Mouse (Mus musculus): ENCODE measurements around the gene Wscd2. TPM values are rescaled to one million over a fixed set of nuclear protein-coding genes. Genes with fewer than 3 reads are reported as not detected.

Gene Wscd2
- polyA plus RNA-seq, 1 experiment from 2014 or later, result 0.06 TPM

GRCm38 (mm10) chr5:113469826-113470225 is 20.3 kb upstream of the Wscd2 start:
- 57% methylated on average over 5 of the region's 5 CpGs for WGBS (ENCODE audit: insufficient replicate concordance)

GRCm38 (mm10) chr5:113471417-113471816 is 18.7 kb upstream of the Wscd2 start:
- no peak overlapping the region for H3K27ac ChIP-seq (ENCODE audit: low read length)
- H3K9ac ChIP-seq (ENCODE audit: low read depth, low read length), result no peak overlapping the region
- H3K9me3 ChIP-seq (replicated peaks; ENCODE audit: control insufficient read depth, low read length), result no peaks in the 10 kb centered on the region
- H3K4me2 ChIP-seq (ENCODE audit: low read depth, low read length), result no peak overlapping the region
- 46% methylated on average over 4 of the region's 4 CpGs for WGBS (ENCODE audit: insufficient replicate concordance)
- H3K36me3 ChIP-seq (ENCODE audit: control insufficient read depth, insufficient read depth), result no peaks in the 10 kb centered on the region
- no peak for ATAC-seq (ENCODE audit: low read depth)
- no peak overlapping the region for H3K4me3 ChIP-seq (ENCODE audit: low read depth, low read length)
- H3K4me1 ChIP-seq (ENCODE audit: control insufficient read depth, low read depth, low read length), result no peaks in the 10 kb centered on the region
- no peaks in the 10 kb centered on the region for H3K27me3 ChIP-seq (ENCODE audit: control insufficient read depth, insufficient read depth, low read depth, low read length)

More at GRCm38 (mm10) chr5:113469826-113470225, 20.3 kb upstream of the Wscd2 start:
- Histone ChIP-seq H3K9ac (ENCODE audit: low read depth, low read length) (no peak overlapping the region), H3K4me3 (ENCODE audit: low read depth, low read length) (no peak overlapping the region), H3K4me1 (ENCODE audit: control insufficient read depth, low read depth, low read length) (no peaks in the 10 kb centered on the region), H3K27ac (ENCODE audit: low read length) (no peak overlapping the region), H3K27me3 (ENCODE audit: control insufficient read depth, insufficient read depth, low read depth, low read length) (no peaks in the 10 kb centered on the region), H3K4me2 (ENCODE audit: low read depth, low read length) (no peak overlapping the region), H3K9me3 (replicated peaks; ENCODE audit: control insufficient read depth, low read length) (no peaks in the 10 kb centered on the region), H3K36me3 (ENCODE audit: control insufficient read depth, insufficient read depth) (no peaks in the 10 kb centered on the region)
- no peak for ATAC-seq (ENCODE audit: low read depth)

GRCm38 (mm10) chr5:113472339-113472738 is 17.8 kb upstream of the Wscd2 start:
- Histone ChIP-seq H3K9ac (ENCODE audit: low read depth, low read length) (no peak overlapping the region), H3K27ac (ENCODE audit: low read length) (no peak overlapping the region), H3K4me3 (ENCODE audit: low read depth, low read length) (no peak overlapping the region), H3K4me1 (ENCODE audit: control insufficient read depth, low read depth, low read length) (no peaks in the 10 kb centered on the region), H3K27me3 (ENCODE audit: control insufficient read depth, insufficient read depth, low read depth, low read length) (no peaks in the 10 kb centered on the region), H3K9me3 (replicated peaks; ENCODE audit: control insufficient read depth, low read length) (no peaks in the 10 kb centered on the region), H3K4me2 (ENCODE audit: low read depth, low read length) (no peak overlapping the region), H3K36me3 (ENCODE audit: control insufficient read depth, insufficient read depth) (no peaks in the 10 kb centered on the region)
- 50% methylated on average over 7 of the region's 7 CpGs for WGBS (ENCODE audit: insufficient replicate concordance)
- ATAC-seq (ENCODE audit: low read depth), result no peak

GRCm38 (mm10) chr5:113476816-113477215 is 13.3 kb upstream of the Wscd2 start:
- no peak overlapping the region for H3K9ac ChIP-seq (ENCODE audit: low read depth, low read length)
- H3K27me3 ChIP-seq (ENCODE audit: control insufficient read depth, insufficient read depth, low read depth, low read length), result no peaks in the 10 kb centered on the region
- 22% methylated on average over 6 of the region's 6 CpGs for WGBS (ENCODE audit: insufficient replicate concordance)
- ATAC-seq (ENCODE audit: low read depth), result no peak
- H3K27ac ChIP-seq (ENCODE audit: low read length), result no peak overlapping the region
- H3K4me1 ChIP-seq (ENCODE audit: control insufficient read depth, low read depth, low read length), result no peaks in the 10 kb centered on the region
- no peaks in the 10 kb centered on the region for H3K9me3 ChIP-seq (replicated peaks; ENCODE audit: control insufficient read depth, low read length)
- H3K4me3 ChIP-seq (ENCODE audit: low read depth, low read length), result no peak overlapping the region
- no peaks in the 10 kb centered on the region for H3K36me3 ChIP-seq (ENCODE audit: control insufficient read depth, insufficient read depth)
- H3K4me2 ChIP-seq (ENCODE audit: low read depth, low read length), result no peak overlapping the region

- H3K27ac ChIP-seq (ENCODE audit: low read length), result no peak overlapping the region
- WGBS (ENCODE audit: insufficient replicate concordance), result 66% methylated on average over 5 of the region's 5 CpGs
- H3K4me3 ChIP-seq (ENCODE audit: low read depth, low read length), result no peak overlapping the region
- H3K9ac ChIP-seq (ENCODE audit: low read depth, low read length), result no peak overlapping the region
- H3K4me2 ChIP-seq (ENCODE audit: low read depth, low read length), result no peak overlapping the region
- H3K4me1 ChIP-seq (ENCODE audit: control insufficient read depth, low read depth, low read length), result no peaks in the 10 kb centered on the region
- H3K36me3 ChIP-seq (ENCODE audit: control insufficient read depth, insufficient read depth), result no peaks in the 10 kb centered on the region
- no peaks in the 10 kb centered on the region for H3K9me3 ChIP-seq (replicated peaks; ENCODE audit: control insufficient read depth, low read length)
- no peaks in the 10 kb centered on the region for H3K27me3 ChIP-seq (ENCODE audit: control insufficient read depth, insufficient read depth, low read depth, low read length)
- no peak for ATAC-seq (ENCODE audit: low read depth)
Measured at GRCm38 (mm10) chr5:113479075-113479474, 11.1 kb upstream of the Wscd2 start.

GRCm38 (mm10) chr5:113480451-113480850 is 9.7 kb upstream of the Wscd2 start:
- Histone ChIP-seq H3K4me3 (ENCODE audit: low read depth, low read length) (no peak overlapping the region), H3K4me2 (ENCODE audit: low read depth, low read length) (no peak overlapping the region), H3K27me3 (ENCODE audit: control insufficient read depth, insufficient read depth, low read depth, low read length) (no peaks in the 10 kb centered on the region), H3K4me1 (ENCODE audit: control insufficient read depth, low read depth, low read length) (no peaks in the 10 kb centered on the region), H3K27ac (ENCODE audit: low read length) (no peak overlapping the region), H3K9me3 (replicated peaks; ENCODE audit: control insufficient read depth, low read length) (no peaks in the 10 kb centered on the region), H3K36me3 (ENCODE audit: control insufficient read depth, insufficient read depth) (no peaks in the 10 kb centered on the region), H3K9ac (ENCODE audit: low read depth, low read length) (no peak overlapping the region)
- 65% methylated on average over 5 of the region's 5 CpGs for WGBS (ENCODE audit: insufficient replicate concordance)
- no peak for ATAC-seq (ENCODE audit: low read depth)

GRCm38 (mm10) chr5:113485584-113486162 is 4.5 kb upstream of the Wscd2 start:
- no peak for ATAC-seq (ENCODE audit: low read depth)
- Histone ChIP-seq H3K36me3 (ENCODE audit: control insufficient read depth, insufficient read depth) (no peaks in the 10 kb centered on the region), H3K4me1 (ENCODE audit: control insufficient read depth, low read depth, low read length) (no peaks in the 10 kb centered on the region), H3K27ac (ENCODE audit: low read length) (no peak overlapping the region), H3K9ac (ENCODE audit: low read depth, low read length) (no peak overlapping the region), H3K9me3 (replicated peaks; ENCODE audit: control insufficient read depth, low read length) (no peaks in the 10 kb centered on the region), H3K4me3 (ENCODE audit: low read depth, low read length) (no peak overlapping the region), H3K27me3 (ENCODE audit: control insufficient read depth, insufficient read depth, low read depth, low read length) (peaks cover 7% of the 10 kb centered on the region), H3K4me2 (ENCODE audit: low read depth, low read length) (no peak overlapping the region)
- 58% methylated on average over 11 of the region's 11 CpGs for WGBS (ENCODE audit: insufficient replicate concordance)

- Histone ChIP-seq H3K4me3 (ENCODE audit: low read depth, low read length) (no peak overlapping the region), H3K4me1 (ENCODE audit: control insufficient read depth, low read depth, low read length) (no peaks in the 10 kb centered on the region), H3K27ac (ENCODE audit: low read length) (no peak overlapping the region), H3K27me3 (ENCODE audit: control insufficient read depth, insufficient read depth, low read depth, low read length) (peaks cover 18% of the 10 kb centered on the region), H3K9me3 (replicated peaks; ENCODE audit: control insufficient read depth, low read length) (no peaks in the 10 kb centered on the region), H3K9ac (ENCODE audit: low read depth, low read length) (no peak overlapping the region), H3K4me2 (ENCODE audit: low read depth, low read length) (no peak overlapping the region), H3K36me3 (ENCODE audit: control insufficient read depth, insufficient read depth) (no peaks in the 10 kb centered on the region)
- ATAC-seq (ENCODE audit: low read depth), result no peak
- WGBS (ENCODE audit: insufficient replicate concordance), result 61% methylated on average over 8 of the region's 8 CpGs
Measured at GRCm38 (mm10) chr5:113487879-113488278, 2.3 kb upstream of the Wscd2 start.

- no peak overlapping the region for H3K4me3 ChIP-seq (ENCODE audit: low read depth, low read length)
- H3K27ac ChIP-seq (ENCODE audit: low read length), result no peak overlapping the region
- peaks cover 18% of the 10 kb centered on the region for H3K27me3 ChIP-seq (ENCODE audit: control insufficient read depth, insufficient read depth, low read depth, low read length)
- H3K9me3 ChIP-seq (replicated peaks; ENCODE audit: control insufficient read depth, low read length), result no peaks in the 10 kb centered on the region
- H3K4me1 ChIP-seq (ENCODE audit: control insufficient read depth, low read depth, low read length), result no peaks in the 10 kb centered on the region
- no peaks in the 10 kb centered on the region for H3K36me3 ChIP-seq (ENCODE audit: control insufficient read depth, insufficient read depth)
- H3K4me2 ChIP-seq (ENCODE audit: low read depth, low read length), result no peak overlapping the region
- H3K9ac ChIP-seq (ENCODE audit: low read depth, low read length), result no peak overlapping the region
- WGBS (ENCODE audit: insufficient replicate concordance), result 73% methylated on average over 9 of the region's 9 CpGs
- no peak for ATAC-seq (ENCODE audit: low read depth)
Measured at GRCm38 (mm10) chr5:113489617-113490016, 516 bp upstream of the Wscd2 start.

Measured in liver, embryonic 16.5 days (tissue).